Mouse (Mus musculus) stomach, postnatal 0 days (tissue): Measurements from ENCODE around the gene Spred3. TPM values are rescaled to one million over a fixed set of nuclear protein-coding genes. Genes with fewer than 3 reads are reported as not detected.

Experiments used
- ATAC-seq: fragments of 200-750 bp; cut with Nextera tagmentation; 2 replicates; pipeline ENCODE4 v1.8.0; 2017; ENCODE audit not compliant: low FRiP score, low TSS enrichment
- DNase-seq: peaks from one replicate; pipeline ENCODE4 v3.0.0-alpha.2; 2016; ENCODE audit warnings: low spot score
- H3K27ac ChIP-seq: fragments of 300-500 bp; sonication (generic); replicated peaks from 2 replicates; pipeline ENCODE4 v1.5.1; 2014; ENCODE audit warnings: mild to moderate bottlenecking, control low read depth
- H3K27me3 ChIP-seq: fragments of 300-500 bp; sonication (generic); 2 replicates; pipeline ENCODE4 v1.6.1; 2014; ENCODE audit warnings: low read length; ENCODE audit not compliant: control insufficient read depth, insufficient read depth
- H3K36me3 ChIP-seq: fragments of 300-500 bp; sonication (generic); 2 replicates; pipeline ENCODE4 v1.6.1; 2014; ENCODE audit warnings: low read length, mixed read lengths; ENCODE audit not compliant: control insufficient read depth, insufficient read depth
- H3K4me1 ChIP-seq: fragments of 300-500 bp; sonication (generic); replicated peaks from 2 replicates; pipeline ENCODE4 v1.6.1; 2014; ENCODE audit warnings: antibody characterized with exemption; ENCODE audit not compliant: control insufficient read depth, insufficient read depth
- H3K4me2 ChIP-seq: fragments of 300-500 bp; sonication (generic); replicated peaks from 2 replicates; pipeline ENCODE4 v1.6.1; 2014; ENCODE audit warnings: low read depth, mild to moderate bottlenecking, control low read depth, moderate library complexity
- H3K4me3 ChIP-seq: fragments of 300-500 bp; sonication (generic); 2 replicates; pipeline ENCODE4 v1.5.1; 2014; ENCODE audit warnings: low read depth, low read length, control low read depth
- H3K9ac ChIP-seq: fragments of 300-500 bp; sonication (generic); 2 replicates; pipeline ENCODE4 v1.6.1; 2014; ENCODE audit warnings: mild to moderate bottlenecking, low read length, control low read depth, mixed read lengths
- H3K9me3 ChIP-seq: fragments of 300-500 bp; sonication (generic); 2 replicates; pipeline ENCODE4 v1.6.1; 2016; ENCODE audit warnings: low read length; ENCODE audit not compliant: control insufficient read depth
- CTCF ChIP-seq: IDR thresholded peaks from 2 replicates; pipeline ENCODE4 v1.5.1; 2016; ENCODE audit warnings: antibody characterized with exemption, low read depth, mild to moderate bottlenecking, moderate library complexity
- EP300 ChIP-seq: optimal IDR thresholded peaks from 2 replicates; pipeline ENCODE3; 2016; ENCODE audit warnings: antibody characterized with exemption
- WGBS: fragments of 180-500 bp; shearing (Covaris S2); extraction: QIAGEN DNeasy Blood & Tissue Kit; methylation state at CpG from one replicate; pipeline ENCODE4 v1.1.7; 2014; 5-methylcytosine and 5-hydroxymethylcytosine counted together
- polyA plus RNA-seq: library from polyadenylated mRNA; unstranded; fragments of >200 nt; fragmentation: Nextera tagmentation; extraction: Ambion mirVana; gene quantifications from 2 replicates; pipeline ENCODE4 v1.2.1, GENCODE M21; 2015

Spred3 gene
- polyA plus RNA-seq, 1 experiment from 2014 or later, result 0.95 TPM

GRCm38 (mm10) chr7:29155196-29155837 lies 14.9 kb downstream of the Spred3 start:
- ATAC-seq (peak; percentile 91), DNase-seq (peak; percentile 96)
- TF ChIP-seq EP300 (no peak), CTCF (peak; percentile 58)
- Histone ChIP-seq H3K4me2 (peak overlapping the region; percentile 99), H3K27ac (peak overlapping the region; percentile 91), H3K9me3 (no peaks in the 10 kb centered on the region), H3K27me3 (no peaks in the 10 kb centered on the region), H3K4me1 (no peaks in the 10 kb centered on the region), H3K4me3 (peak overlapping the region; percentile 83), H3K36me3 (peaks cover 3% of the 10 kb centered on the region; the same call in 1 of the 2 replicates), H3K9ac (peak overlapping the region; percentile 88)
- 10% methylated on average over 35 of the region's 37 CpGs for WGBS

- Histone ChIP-seq H3K27ac (no peak overlapping the region), H3K36me3 (peaks cover 3% of the 10 kb centered on the region; the same call in 1 of the 2 replicates), H3K9ac (no peak overlapping the region), H3K4me1 (no peaks in the 10 kb centered on the region), H3K4me2 (no peak overlapping the region), H3K27me3 (no peaks in the 10 kb centered on the region), H3K4me3 (no peak overlapping the region), H3K9me3 (no peaks in the 10 kb centered on the region)
- ATAC-seq (no peak), DNase-seq (no peak)
- WGBS, result 94% methylated on average over 14 of the region's 14 CpGs
- TF ChIP-seq EP300 (no peak), CTCF (peak; percentile 38)
These were observed 16.0 kb downstream of the Spred3 start for GRCm38 (mm10) chr7:29154018-29154720.

DNA sequence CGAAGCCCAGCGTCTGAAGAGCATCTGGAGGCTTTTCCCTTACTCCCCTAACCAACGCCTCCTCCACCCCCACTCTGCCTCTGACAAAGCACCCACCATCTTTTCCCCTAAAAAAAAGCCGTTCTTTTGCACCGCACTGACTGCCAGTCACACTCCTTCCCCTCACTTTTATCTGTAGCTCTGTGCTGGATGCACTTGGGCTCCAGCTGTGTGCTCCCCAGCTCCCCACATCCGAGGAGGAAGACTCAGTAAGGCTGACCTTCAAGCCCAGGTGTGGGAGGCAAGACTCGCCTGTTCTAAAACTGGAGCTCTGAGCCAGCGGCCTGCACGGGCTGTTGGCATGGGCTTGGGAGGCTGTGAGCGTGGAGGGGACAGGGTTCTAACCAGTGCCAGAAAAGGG lies 18.7 kb downstream of the Spred3 start:
- DNase-seq (no peak), ATAC-seq (no peak)
- Histone ChIP-seq H3K9me3 (no peaks in the 10 kb centered on the region), H3K27ac (no peak overlapping the region), H3K27me3 (no peaks in the 10 kb centered on the region), H3K36me3 (peaks cover 3% of the 10 kb centered on the region; the same call in 1 of the 2 replicates), H3K4me3 (no peak overlapping the region), H3K4me2 (no peak overlapping the region), H3K9ac (no peak overlapping the region), H3K4me1 (no peaks in the 10 kb centered on the region)
- TF ChIP-seq CTCF (no peak), EP300 (no peak)
- WGBS, result 63% methylated on average over 10 of the region's 10 CpGs

DNA sequence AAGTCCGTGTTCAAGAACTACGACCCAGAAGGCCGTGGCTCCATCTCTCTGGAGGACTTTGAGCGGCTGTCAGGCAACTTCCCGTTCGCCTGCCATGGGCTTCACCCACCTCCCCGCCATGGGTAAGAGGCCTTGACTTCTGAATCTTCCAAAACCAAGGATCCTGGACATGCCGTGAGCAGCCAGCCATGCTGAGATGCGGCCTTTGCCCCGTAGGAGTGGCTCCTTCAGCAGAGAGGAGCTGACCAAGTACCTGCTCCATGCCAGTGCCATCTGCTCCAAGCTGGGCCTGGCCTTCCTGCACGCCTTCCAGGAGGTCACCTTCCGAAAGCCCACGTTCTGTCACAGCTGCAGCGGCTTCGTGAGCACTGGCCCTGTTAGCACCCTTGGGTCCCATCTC lies 21.4 kb downstream of the Spred3 start:
- Histone ChIP-seq H3K9me3 (no peaks in the 10 kb centered on the region), H3K36me3 (0 out of 2 replicates have a peak, but pooled peaks cover 3% of the 10 kb centered on the region), H3K27me3 (no peaks in the 10 kb centered on the region), H3K27ac (no peak overlapping the region), H3K4me2 (no peak overlapping the region), H3K4me3 (no peak overlapping the region), H3K4me1 (no peaks in the 10 kb centered on the region), H3K9ac (no peak overlapping the region)
- 96% methylated on average over 14 of the region's 15 CpGs for WGBS
- no peak for DNase-seq
- no peak for ATAC-seq
- TF ChIP-seq CTCF (no peak), EP300 (no peak)

DNA sequence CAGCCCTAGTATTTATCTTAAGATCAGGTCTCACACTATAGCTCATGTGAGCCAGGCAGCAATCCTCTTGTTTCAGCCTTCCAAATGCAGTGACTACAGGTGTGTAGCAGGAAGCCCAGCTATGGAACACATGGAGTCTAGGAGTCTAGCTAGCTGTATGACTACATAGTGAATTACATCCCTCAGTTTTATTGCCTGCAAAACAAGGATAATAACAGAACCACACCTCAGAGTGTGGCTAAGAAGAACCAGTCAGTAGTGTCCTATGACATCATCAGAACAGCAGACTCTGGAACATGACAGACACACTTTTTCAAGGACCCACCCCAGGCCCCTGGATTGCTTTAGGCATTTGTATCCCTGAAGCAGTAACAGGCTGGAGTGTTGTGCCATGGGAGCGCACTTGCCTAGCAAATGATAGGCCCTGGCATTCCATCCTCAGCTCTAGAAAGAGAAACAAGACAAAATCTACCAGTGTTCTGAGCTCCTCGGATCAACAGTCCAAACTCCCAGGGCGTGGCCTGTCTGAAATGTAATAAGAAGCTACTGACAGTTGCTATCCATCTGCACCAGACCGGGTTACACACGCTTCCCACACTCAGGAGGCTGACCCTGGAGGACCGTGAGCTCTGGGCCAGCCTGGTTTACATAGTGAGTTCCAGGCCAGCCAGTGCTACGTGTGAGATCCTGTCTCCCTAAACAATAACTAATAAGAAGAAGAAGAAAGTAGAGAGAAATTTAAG lies 23.4 kb downstream of the Spred3 start:
- no peaks in the 10 kb centered on the region for H3K36me3 ChIP-seq
- no peak for TF ChIP-seq CTCF
- TF ChIP-seq EP300, result no peak
- no peaks in the 10 kb centered on the region for H3K27me3 ChIP-seq
- H3K9me3 ChIP-seq, result no peaks in the 10 kb centered on the region
- H3K27ac ChIP-seq, result no peak overlapping the region
- no peak for ATAC-seq
- H3K4me3 ChIP-seq, result no peak overlapping the region
- no peak for DNase-seq
- no peak overlapping the region for H3K9ac ChIP-seq
- H3K4me1 ChIP-seq, result no peaks in the 10 kb centered on the region
- H3K4me2 ChIP-seq, result no peak overlapping the region
- 67% methylated on average over 7 of the region's 7 CpGs for WGBS
